Mouse (Mus musculus) intestine, embryonic 14.5 days (tissue): ENCODE data around the gene Cfap77. TPM values are rescaled to one million over a fixed set of nuclear protein-coding genes. Genes with fewer than 3 reads are reported as not detected.
A peak's percentile ranks its signal among the peaks of the same experiment; 100 is the strongest.
"Not testable (repeated sequence)": the region's sequence is repeated elsewhere in the genome, so short reads cannot be mapped to it uniquely, and the experiment has no call there.

Experiments
- ATAC-seq: fragments of 200-750 bp; cut with Nextera tagmentation; replicated peaks from 2 replicates; pipeline ENCODE4 v1.8.0; 2017; ENCODE audit warnings: low read depth, moderate number of reproducible peaks, moderate TSS enrichment, moderate library complexity; ENCODE audit not compliant: low FRiP score, low TSS enrichment
- DNase-seq: peaks from one replicate; pipeline ENCODE4 v3.0.0-alpha.2; 2018; ENCODE audit warnings: low spot score
- H3K27ac ChIP-seq: fragments of 300-500 bp; sonication (generic); 2 replicates; pipeline ENCODE4 v1.5.1; 2014; ENCODE audit warnings: low read depth, mild to moderate bottlenecking, control low read depth
- H3K27me3 ChIP-seq: fragments of 300-500 bp; sonication (generic); replicated peaks from 2 replicates; pipeline ENCODE4 v1.6.1; 2014; ENCODE audit warnings: low read length, control low read depth; ENCODE audit not compliant: control insufficient read depth, insufficient read depth
- H3K36me3 ChIP-seq: fragments of 300-500 bp; sonication (generic); 2 replicates; pipeline ENCODE4 v1.6.1; 2014; ENCODE audit warnings: low read length, control low read depth; ENCODE audit not compliant: control insufficient read depth, insufficient read depth
- H3K4me1 ChIP-seq: fragments of 300-500 bp; sonication (generic); replicated peaks from 2 replicates; pipeline ENCODE4 v1.6.1; 2014; ENCODE audit warnings: low read length, control low read depth, mixed read lengths; ENCODE audit not compliant: control insufficient read depth, insufficient read depth
- H3K4me2 ChIP-seq: fragments of 300-500 bp; sonication (generic); 2 replicates; pipeline ENCODE4 v1.6.1; 2014; ENCODE audit warnings: low read length
- H3K4me3 ChIP-seq: fragments of 300-500 bp; sonication (generic); 2 replicates; pipeline ENCODE4 v1.5.1; 2014; ENCODE audit warnings: low read depth, low read length, control low read depth, mixed read lengths
- H3K9ac ChIP-seq: fragments of 300-500 bp; sonication (generic); 2 replicates; pipeline ENCODE4 v1.6.1; 2014; ENCODE audit warnings: mild to moderate bottlenecking, low read length
- H3K9me3 ChIP-seq: fragments of 300-500 bp; sonication (generic); 2 replicates; pipeline ENCODE4 v1.6.1; 2016; ENCODE audit warnings: low read length, control low read depth; ENCODE audit not compliant: control insufficient read depth
- WGBS: fragments of 180-500 bp; shearing (Covaris S2); extraction: QIAGEN DNeasy Blood & Tissue Kit; methylation state at CpG from one replicate; pipeline ENCODE4 v1.1.7; 2014; 5-methylcytosine and 5-hydroxymethylcytosine counted together
- polyA plus RNA-seq: library from polyadenylated mRNA; unstranded; fragments of >200 nt; fragmentation: Nextera tagmentation; extraction: Ambion mirVana; gene quantifications from 2 replicates; pipeline ENCODE4 v1.2.1, GENCODE M21; 2014

Gene Cfap77
- 0.65 and 0.70 TPM in 2 replicates for polyA plus RNA-seq

DNA sequence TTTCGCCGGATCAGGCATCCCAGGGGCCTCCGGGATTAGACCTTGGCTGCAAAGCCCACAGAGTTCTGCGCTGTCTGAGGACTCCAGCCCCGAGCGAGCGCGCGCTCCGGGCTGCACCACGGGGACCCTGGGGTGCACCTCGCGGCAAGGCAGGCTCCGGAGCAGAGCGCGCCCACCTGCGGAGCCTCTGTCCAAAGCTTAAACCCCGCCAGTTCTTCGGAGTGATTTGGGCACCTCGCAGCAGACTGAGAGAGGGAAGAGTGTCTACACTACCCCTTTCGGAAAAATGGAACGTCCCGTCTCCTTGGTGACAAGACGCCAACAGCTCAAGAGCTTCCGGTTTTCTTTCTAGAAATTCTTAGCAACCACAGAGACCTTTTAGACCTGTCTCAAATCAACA is at the start of gene Cfap77:
TSS of gene Cfap77 (minus strand) at position 76 of the 400 bp plus-strand sequence.
- peak within 1 kb of the TSS; percentile 83 for H3K4me2 ChIP-seq
- DNase-seq (peak; percentile 89), ATAC-seq (peak; percentile 68; the same call in 1 of the 2 replicates)
- H3K4me1 ChIP-seq = peaks cover 4% of the 10 kb centered on the region; the same call in 1 of the 2 replicates
- peak within 1 kb of the TSS; percentile 46 for H3K4me3 ChIP-seq
- H3K9ac ChIP-seq = peak within 1 kb of the TSS; percentile 72
- under 1% methylated on average over 25 of the region's 25 CpGs for WGBS
- H3K36me3 ChIP-seq = no peaks in the 10 kb centered on the region
- H3K9me3 ChIP-seq = no peaks in the 10 kb centered on the region
- peak within 1 kb of the TSS; percentile 47; the same call in 1 of the 2 replicates for H3K27ac ChIP-seq
- peaks cover 5% of the 10 kb centered on the region for H3K27me3 ChIP-seq

DNA sequence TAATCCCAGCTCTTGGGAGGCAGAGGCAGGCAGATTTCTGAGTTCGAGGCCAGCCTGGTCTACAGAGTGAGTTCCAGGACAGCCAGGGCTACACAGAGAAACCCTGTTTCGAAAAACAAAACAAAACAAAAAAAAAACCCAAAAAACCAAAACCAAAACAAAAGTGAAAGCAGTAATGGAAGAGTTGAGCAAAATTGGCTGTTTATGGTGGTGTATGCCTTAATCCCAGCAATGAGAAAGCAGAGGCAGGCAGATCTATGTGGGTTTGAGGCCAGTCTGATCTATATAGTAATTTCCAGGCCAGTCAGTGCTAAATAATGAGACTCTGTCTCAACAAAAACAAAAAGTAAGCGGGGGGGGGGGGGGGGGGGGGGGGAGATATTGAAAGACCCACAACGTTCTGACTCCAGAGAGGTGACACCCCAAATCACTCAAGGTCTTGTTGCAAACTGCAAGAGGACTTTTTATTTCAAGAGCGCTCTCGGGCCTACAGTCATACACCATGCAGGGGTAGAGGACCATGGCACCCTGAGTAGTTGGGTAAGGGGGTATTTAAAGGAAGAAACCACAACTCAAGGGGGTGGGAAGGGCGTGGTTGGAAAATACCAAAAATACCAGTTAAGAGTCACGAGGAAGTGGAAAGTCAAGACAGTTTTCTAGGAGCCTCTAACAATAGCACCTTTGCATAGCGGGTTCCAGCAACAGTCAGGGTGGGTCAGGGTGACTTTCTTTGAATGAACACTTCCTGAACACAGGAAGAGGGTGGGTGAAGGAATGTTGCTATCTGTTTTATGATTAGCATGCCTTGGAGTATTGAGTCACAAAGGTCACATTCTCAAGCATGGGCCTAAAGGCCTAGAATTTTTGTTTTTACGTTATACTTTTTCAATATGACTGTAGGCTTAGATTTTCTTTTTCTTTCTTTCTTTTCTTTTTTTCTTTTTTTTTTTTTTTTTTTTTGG is 47.8 kb upstream of the Cfap77 start:
- ATAC-seq, H3K9ac ChIP-seq, H3K27ac ChIP-seq, H3K36me3 ChIP-seq, H3K9me3 ChIP-seq, H3K4me2 ChIP-seq, H3K27me3 ChIP-seq, H3K4me1 ChIP-seq, H3K4me3 ChIP-seq, DNase-seq: not testable (repeated sequence)
- WGBS = 71% methylated on average over 10 of the region's 10 CpGs

DNA sequence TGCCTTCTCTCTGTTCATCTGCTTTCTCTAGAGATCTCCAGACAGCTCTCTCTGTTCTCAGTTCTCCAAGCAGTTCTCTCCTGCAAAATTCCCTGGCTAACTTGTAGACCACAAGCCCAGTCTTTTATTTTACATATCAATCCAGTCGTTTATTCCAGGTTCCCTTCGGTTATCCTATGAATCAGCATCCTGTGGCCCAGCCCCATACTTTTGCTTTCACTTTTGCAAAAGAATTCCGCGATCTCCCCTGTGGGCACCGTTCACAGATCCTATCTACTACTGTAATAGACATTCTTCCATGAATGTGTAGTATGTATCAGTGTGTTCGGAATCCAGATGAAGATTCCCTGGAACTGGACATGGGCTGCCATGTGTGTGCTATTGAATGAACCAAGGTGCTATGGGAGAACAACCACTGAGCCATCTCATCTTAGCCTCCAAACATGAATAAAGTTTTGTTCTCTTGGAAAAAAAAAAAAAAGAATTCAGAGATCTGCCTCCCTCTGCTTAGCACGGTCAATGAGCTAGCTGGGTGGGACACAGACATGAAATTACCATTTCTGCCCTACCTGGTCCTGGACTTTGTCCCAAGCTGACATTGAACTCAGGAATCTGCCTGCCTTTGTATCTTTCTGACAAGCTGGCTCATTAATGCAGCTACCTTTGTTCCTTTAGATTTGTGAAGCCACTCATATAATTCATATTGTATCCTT is 46.1 kb upstream of the Cfap77 start:
- WGBS = 72% methylated on average over 7 of the region's 7 CpGs
- no peaks in the 10 kb centered on the region for H3K27me3 ChIP-seq
- no peak overlapping the region for H3K4me2 ChIP-seq
- DNase-seq = no peak
- no peak overlapping the region for H3K4me3 ChIP-seq
- H3K4me1 ChIP-seq = no peaks in the 10 kb centered on the region
- ATAC-seq = no peak
- H3K36me3 ChIP-seq = no peaks in the 10 kb centered on the region
- H3K9ac ChIP-seq = no peak overlapping the region
- no peaks in the 10 kb centered on the region for H3K9me3 ChIP-seq
- H3K27ac ChIP-seq = no peak overlapping the region

DNA sequence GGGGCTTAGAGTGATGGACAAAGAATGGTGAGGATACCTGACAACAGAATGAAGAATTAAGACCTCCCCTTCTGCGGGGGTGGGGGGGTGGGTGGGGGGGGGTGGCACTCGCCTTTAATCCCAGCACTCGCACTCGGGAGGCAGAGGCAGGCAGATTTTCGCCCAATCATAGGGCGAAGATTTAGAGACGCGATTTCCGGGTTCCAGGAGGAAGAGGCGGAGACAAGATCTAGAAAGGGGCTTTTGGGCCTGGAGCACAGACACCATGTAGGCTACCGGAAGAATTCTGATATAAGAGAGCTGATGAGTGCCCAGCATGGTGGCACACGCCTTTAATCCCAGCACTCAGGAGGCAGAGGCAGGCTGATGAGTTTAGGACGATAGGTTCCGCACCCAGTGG is 44.8 kb upstream of the Cfap77 start:
- H3K9ac ChIP-seq = no peak overlapping the region
- no peak overlapping the region for H3K4me3 ChIP-seq
- ATAC-seq = no peak
- H3K9me3 ChIP-seq = no peaks in the 10 kb centered on the region
- H3K4me2 ChIP-seq = no peak overlapping the region
- WGBS = 90% methylated on average over 14 of the region's 14 CpGs
- no peaks in the 10 kb centered on the region for H3K4me1 ChIP-seq
- H3K27ac ChIP-seq = no peak overlapping the region
- DNase-seq = no peak
- H3K36me3 ChIP-seq = no peaks in the 10 kb centered on the region
- no peaks in the 10 kb centered on the region for H3K27me3 ChIP-seq

DNA sequence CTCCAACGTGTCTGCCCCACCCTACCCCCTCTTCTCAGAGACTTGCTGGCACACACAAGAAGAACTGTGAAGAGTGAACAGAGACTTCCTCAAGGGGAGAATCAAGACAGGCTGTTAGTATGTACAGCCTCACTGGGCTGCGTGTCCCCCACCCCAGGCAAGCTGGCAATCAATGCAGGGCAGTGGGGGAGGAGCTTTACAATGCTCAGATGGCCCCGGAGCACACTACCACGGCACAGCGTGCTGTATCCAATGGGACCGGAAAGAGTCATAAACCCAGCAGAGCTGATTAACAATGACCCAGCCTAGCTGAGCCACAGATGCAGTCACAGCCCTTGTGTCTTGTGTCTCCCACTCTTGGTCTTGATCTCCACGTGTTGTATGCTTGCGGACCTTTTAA is 43.9 kb upstream of the Cfap77 start:
- Histone ChIP-seq H3K9ac (no peak overlapping the region), H3K4me2 (no peak overlapping the region), H3K9me3 (no peaks in the 10 kb centered on the region), H3K4me1 (no peaks in the 10 kb centered on the region), H3K4me3 (no peak overlapping the region), H3K27ac (no peak overlapping the region), H3K27me3 (no peaks in the 10 kb centered on the region), H3K36me3 (no peaks in the 10 kb centered on the region)
- WGBS = 56% methylated on average over 8 of the region's 8 CpGs
- ATAC-seq = no peak
- no peak for DNase-seq

DNA sequence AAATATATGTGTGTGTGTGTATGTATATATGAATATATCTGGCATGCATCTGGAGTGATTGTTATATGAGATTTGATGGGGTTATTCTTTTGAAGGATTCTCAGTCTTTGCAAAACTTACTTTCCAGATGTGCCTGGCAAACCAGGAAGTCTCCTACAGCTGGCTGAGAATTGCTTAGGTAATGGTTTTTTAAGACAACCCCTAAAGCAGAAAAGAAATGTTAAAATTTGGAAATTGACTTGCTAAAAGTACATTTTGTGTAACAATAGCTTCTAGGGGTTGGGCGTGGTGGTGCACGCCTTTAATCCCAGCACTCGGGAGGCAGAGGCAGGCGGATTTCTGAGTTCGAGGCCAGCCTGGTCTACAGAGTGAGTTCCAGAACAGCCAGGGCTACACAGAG is 43.1 kb upstream of the Cfap77 start:
- H3K27me3 ChIP-seq, H3K9me3 ChIP-seq, DNase-seq, H3K4me3 ChIP-seq, H3K4me1 ChIP-seq, H3K9ac ChIP-seq, H3K36me3 ChIP-seq, H3K27ac ChIP-seq, H3K4me2 ChIP-seq, ATAC-seq: not testable (repeated sequence)
- WGBS = 91% methylated on average over 5 of the region's 5 CpGs

DNA sequence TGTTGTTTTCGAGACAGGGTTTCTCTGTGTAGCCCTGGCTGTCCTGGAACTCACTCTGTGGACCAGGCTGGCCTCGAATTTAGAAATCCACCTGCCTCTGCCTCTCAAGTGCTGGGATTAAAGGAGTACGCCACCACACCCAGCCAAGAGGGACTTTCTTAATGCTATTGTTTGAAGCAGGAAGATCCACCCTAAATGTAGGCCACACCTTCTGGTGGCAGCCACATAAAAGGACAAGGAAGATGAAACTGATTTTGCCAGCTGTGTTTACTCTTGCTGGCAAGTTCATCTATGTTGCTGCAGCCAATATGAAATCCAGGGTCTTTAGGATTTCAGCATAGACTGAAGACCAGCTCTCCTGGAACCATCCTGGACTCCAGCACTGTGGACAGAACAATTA is 42.6 kb upstream of the Cfap77 start:
- no peak overlapping the region for H3K9ac ChIP-seq
- H3K27ac ChIP-seq = no peak overlapping the region
- H3K4me1 ChIP-seq = no peaks in the 10 kb centered on the region
- no peak for DNase-seq
- no peak overlapping the region for H3K4me2 ChIP-seq
- no peaks in the 10 kb centered on the region for H3K36me3 ChIP-seq
- 81% methylated on average over 3 of the region's 3 CpGs for WGBS
- ATAC-seq = no peak
- no peaks in the 10 kb centered on the region for H3K9me3 ChIP-seq
- H3K27me3 ChIP-seq = no peaks in the 10 kb centered on the region
- no peak overlapping the region for H3K4me3 ChIP-seq

DNA sequence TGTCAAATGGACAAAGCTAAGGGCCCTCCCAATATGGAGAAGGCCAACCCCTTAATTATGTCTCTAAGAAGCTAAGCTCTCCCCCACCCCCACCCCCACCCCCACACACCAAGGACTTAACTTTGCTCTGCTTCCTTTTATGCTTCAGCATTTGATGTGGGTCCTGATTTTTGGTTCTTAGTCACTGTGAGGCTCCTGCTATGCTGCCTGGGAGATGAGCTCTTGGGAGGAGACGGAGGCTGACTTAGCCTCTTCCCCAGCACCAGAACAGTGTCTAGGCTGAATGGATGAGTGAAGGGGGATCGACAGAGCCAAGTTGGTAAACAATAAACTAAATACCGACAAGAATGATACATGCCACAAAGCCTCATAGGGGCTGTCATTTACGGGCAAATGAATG is 41.9 kb upstream of the Cfap77 start:
- Histone ChIP-seq H3K9me3 (no peaks in the 10 kb centered on the region), H3K36me3 (no peaks in the 10 kb centered on the region), H3K27ac (no peak overlapping the region), H3K9ac (no peak overlapping the region), H3K4me2 (no peak overlapping the region), H3K4me1 (no peaks in the 10 kb centered on the region), H3K27me3 (no peaks in the 10 kb centered on the region), H3K4me3 (no peak overlapping the region)
- WGBS = 72% methylated on average over 4 of the region's 4 CpGs
- no peak for ATAC-seq
- no peak for DNase-seq
